Mouse (Mus musculus) brown adipose tissue, adult 24 weeks (tissue): Measurements from ENCODE around the gene Klhdc3. TPM values are rescaled to one million over a fixed set of nuclear protein-coding genes. Genes with fewer than 3 reads are reported as not detected.

Experiments
- H3K27ac ChIP-seq: fragments of 200-500 bp; replicated peaks from 2 replicates; pipeline ENCODE4 v1.5.1; 2012; ENCODE audit warnings: low read depth, mild to moderate bottlenecking, low read length
- H3K4me1 ChIP-seq: fragments of 200-500 bp; 2 replicates; pipeline ENCODE4 v1.6.1; 2012; ENCODE audit warnings: low read length, mixed read lengths; ENCODE audit not compliant: control insufficient read depth, insufficient read depth, insufficient read length
- H3K4me3 ChIP-seq: fragments of 200-500 bp; 2 replicates; pipeline ENCODE4 v1.5.1; 2012; ENCODE audit warnings: low read depth, mild to moderate bottlenecking, low read length, moderate library complexity; ENCODE audit not compliant: insufficient read depth
- polyA plus RNA-seq: library from polyadenylated mRNA; stranded (reverse); fragments of >200 nt; gene quantifications from 2 replicates; pipeline ENCODE4 v1.2.4, GENCODE M21; 2012; ENCODE audit not compliant: missing spikeins, insufficient read depth, insufficient read length

Klhdc3 gene
- polyA plus RNA-seq, 1 experiment = 24.8 TPM

- Histone ChIP-seq H3K27ac (peak within 1 kb of the TSS; percentile 89), H3K4me3 (peak within 1 kb of the TSS; percentile 94), H3K4me1 (no peaks in the 10 kb centered on the region; the same call in 1 of the 2 replicates)
These were observed 30.4 kb upstream of the Klhdc3 start, which contains the start of gene Pex6 for GRCm38 (mm10) chr17:46710959-46711597. Pex6 (plus strand) TSS chr17:46711463.

DNA sequence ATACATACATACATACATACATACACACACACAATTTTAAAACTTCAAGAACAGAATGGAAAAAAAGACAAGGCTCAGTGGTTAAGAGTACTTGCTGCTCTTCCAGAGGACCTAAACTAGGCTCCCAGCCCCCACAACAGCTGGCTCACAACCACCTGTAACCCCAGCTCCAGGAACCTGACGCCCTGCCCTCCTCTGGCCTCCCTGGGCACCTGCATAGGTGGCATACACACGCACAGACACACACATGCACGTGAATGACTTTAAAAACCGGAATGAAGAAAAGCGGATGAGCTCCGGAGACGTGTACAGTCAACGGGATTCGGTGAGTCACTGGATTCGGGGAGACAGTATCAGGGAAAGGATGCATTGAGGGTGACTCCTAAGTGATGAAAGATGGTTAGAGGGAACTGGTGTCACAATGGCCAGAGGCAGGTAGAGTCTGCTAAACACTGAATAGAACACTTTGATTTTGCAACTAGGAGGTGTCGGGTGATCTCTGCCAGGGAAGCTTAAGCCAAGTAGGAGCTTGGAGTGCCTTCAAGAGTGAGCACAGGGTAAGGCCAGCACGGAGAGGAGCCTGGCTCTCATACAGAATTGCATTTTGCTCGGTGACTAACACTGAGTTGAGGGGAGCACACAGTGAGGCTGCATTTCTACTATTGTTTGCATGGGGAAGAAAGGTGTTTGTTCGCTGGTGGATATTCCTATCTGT is 25.8 kb upstream of the Klhdc3 start:
- H3K27ac ChIP-seq = no peak overlapping the region
- H3K4me3 ChIP-seq = no peak overlapping the region
- peaks cover 18% of the 10 kb centered on the region for H3K4me1 ChIP-seq

- Histone ChIP-seq H3K27ac (peak within 1 kb of the TSS; percentile 33; the same call in 1 of the 2 replicates), H3K4me1 (peaks cover 20% of the 10 kb centered on the region), H3K4me3 (peak within 1 kb of the TSS; percentile 93)
These were observed 24.4 kb upstream of the Klhdc3 start, which contains the start of gene Ppp2r5d for GRCm38 (mm10) chr17:46704887-46705835. Ppp2r5d (minus strand) TSS chr17:46705111.

- H3K4me3 ChIP-seq = peak overlapping the region; percentile 93
- no peak overlapping the region for H3K27ac ChIP-seq
- peaks cover 20% of the 10 kb centered on the region for H3K4me1 ChIP-seq
These were observed 23.5 kb upstream of the Klhdc3 start for GRCm38 (mm10) chr17:46703971-46704886.

DNA sequence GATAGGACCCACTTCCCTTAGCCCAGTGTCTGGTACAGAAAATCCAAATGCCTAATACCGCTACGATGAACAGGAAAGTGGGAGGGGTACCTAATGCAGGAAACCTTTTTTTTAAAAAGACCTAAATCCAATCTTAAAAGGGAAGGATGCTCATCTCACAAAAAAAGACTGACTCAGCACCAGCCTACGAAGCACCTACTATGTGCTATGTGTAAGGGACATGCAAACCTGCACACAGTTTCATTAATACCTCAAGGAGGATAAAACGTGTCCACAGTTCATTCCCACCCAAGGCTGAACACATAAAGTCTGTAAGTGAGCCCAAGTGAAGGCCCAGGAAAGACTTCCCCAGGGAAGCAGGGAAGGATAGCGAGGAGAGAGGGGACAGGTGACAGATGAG is 21.8 kb upstream of the Klhdc3 start:
- no peak overlapping the region for H3K4me3 ChIP-seq

GRCm38 (mm10) chr17:46702100-46702499 is 21.4 kb upstream of the Klhdc3 start:
- no peak overlapping the region for H3K4me3 ChIP-seq
- H3K27ac ChIP-seq = no peak overlapping the region

More for the DNA sequence above, 21.8 kb upstream of the Klhdc3 start:
- Histone ChIP-seq H3K4me1 (peaks cover 20% of the 10 kb centered on the region), H3K27ac (no peak overlapping the region)

GRCm38 (mm10) chr17:46701489-46701888 is 20.8 kb upstream of the Klhdc3 start:
- H3K4me1 ChIP-seq = peaks cover 20% of the 10 kb centered on the region
- H3K4me3 ChIP-seq = no peak overlapping the region
- no peak overlapping the region for H3K27ac ChIP-seq

More at GRCm38 (mm10) chr17:46702100-46702499, 21.4 kb upstream of the Klhdc3 start:
- H3K4me1 ChIP-seq = peaks cover 20% of the 10 kb centered on the region

- Histone ChIP-seq H3K4me1 (peaks cover 16% of the 10 kb centered on the region), H3K4me3 (no peak overlapping the region), H3K27ac (no peak overlapping the region)
These were observed 19.2 kb upstream of the Klhdc3 start for GRCm38 (mm10) chr17:46699912-46700311.

DNA sequence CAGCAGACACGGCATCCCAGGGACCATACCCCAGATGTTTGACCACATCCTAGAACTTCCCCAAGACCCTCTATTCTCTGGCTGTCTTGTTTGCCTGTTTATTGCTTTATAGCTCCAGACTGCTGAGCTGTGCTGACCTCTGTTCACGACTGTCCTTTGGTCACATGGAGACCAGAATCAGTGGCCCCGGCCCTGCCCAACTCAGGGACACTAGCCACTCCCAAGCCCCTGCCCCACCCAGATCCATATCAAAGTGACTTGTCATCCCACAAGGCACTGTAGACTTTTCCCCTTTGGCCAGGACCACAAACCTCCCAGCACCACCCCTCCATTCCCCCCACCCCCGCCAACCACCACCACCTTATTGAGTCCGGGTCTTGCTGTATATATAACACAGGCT is 18.5 kb upstream of the Klhdc3 start:
- H3K27ac ChIP-seq = no peak overlapping the region
- no peak overlapping the region for H3K4me3 ChIP-seq
- peaks cover 16% of the 10 kb centered on the region for H3K4me1 ChIP-seq

DNA sequence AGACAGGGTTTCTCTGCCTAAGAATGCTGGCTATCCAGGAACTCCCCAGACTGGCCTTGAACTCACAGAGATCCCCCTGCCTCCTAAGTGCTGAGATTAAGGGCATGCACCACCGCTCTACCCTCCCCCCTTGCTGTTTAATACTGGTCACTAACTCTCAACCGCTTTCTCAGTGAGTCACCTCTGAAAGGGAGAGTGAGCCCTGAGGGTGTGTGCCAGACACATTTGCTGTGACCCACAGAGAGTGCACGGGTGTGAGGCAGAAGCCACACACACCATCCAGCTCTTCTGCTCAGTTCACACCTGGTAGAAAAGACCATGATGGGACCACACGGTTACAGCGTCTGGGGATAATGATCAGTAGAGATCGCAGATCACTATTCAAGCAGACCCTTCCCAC is 17.8 kb upstream of the Klhdc3 start:
- H3K4me1 ChIP-seq = peaks cover 10% of the 10 kb centered on the region
- H3K27ac ChIP-seq = no peak overlapping the region
- no peak overlapping the region for H3K4me3 ChIP-seq

DNA sequence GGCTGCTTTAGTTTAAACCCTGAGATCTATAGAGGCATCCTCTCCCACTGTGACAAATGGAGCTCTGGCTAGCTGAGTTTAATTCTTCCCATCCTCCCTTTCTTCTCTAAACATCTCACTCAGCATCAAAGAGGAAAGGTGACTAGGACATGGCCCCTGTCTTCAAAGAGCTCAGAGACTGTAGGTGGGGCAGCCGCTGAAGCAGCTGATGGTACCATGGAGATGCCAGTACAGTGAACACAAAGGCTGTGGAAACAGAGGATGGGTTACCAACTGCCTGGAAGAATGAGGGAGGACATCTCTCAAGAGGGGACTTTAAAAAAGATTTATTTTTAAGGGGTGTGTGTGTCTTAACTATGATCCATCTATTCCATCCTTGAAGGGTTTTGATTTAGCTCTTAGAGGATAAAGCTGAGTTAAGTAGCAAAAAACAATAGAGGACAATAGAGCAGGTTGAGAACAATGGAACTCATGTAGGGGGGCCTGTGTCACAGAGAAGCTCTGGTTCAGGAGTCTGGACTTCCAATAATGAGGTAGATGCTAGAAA is 13.9 kb upstream of the Klhdc3 start:
- H3K4me3 ChIP-seq = no peak overlapping the region
- H3K4me1 ChIP-seq = no peaks in the 10 kb centered on the region
- no peak overlapping the region for H3K27ac ChIP-seq

DNA sequence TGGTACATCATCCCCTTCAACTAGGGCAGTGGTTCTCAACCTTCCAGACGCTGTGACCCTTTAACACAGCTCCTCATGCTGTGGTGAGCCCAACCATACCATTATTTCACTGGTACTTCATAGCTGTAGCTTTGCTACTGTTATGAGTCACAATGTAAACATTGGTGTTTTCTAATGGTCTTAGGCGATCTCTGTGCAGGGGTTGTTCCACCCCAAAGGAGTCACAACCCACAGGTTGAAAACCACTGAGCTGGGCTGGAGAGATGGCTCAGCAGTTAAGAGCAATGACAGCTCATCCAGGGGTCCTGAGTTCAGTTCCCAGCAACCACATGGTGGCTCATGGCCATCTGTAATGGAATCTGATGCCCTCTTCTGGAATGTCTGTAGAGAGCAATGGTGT is 10.7 kb upstream of the Klhdc3 start:
- no peak overlapping the region for H3K4me3 ChIP-seq
- H3K27ac ChIP-seq = no peak overlapping the region
- H3K4me1 ChIP-seq = no peaks in the 10 kb centered on the region

DNA sequence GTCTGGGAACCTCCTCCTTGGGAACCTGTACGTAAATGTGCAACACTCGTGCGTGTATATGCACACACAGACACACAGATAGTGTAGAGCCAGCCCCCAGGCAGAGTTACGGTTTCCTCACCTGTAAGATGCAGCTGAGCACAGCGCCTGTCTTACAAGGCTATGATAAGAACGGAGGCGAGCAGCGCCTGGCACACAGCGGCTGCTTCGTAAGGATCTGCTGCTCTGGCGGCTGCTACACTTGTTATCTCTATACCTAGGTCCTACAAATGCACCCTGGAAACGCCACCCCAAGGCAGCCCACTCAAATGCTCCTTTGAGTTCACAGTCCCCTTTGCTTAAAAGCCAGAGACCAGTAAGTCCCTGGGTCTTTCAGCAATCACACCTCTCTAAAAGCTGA is 10.0 kb upstream of the Klhdc3 start:
- Histone ChIP-seq H3K4me3 (no peak overlapping the region), H3K4me1 (no peaks in the 10 kb centered on the region), H3K27ac (no peak overlapping the region)

DNA sequence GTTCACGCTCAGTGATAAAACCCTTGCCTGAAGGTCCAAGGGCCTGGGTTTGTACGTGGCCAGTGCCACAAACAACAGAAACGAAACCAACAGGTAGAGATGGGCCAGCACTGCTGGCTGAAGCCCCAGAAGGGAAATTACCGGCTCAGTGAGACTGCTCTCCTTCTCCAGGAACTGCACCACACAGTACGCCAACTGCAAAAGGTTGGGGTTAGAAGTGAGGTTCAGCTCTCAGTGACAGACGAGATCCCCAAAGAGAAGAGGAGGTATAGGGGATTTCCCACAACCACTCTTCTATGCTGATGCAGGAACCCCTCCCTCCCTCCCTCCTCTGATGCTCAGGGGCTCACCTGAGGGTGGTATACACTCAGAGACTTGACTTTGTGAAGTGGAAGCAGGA is 5.2 kb upstream of the Klhdc3 start:
- H3K4me3 ChIP-seq = no peak overlapping the region
- H3K4me1 ChIP-seq = peaks cover 4% of the 10 kb centered on the region; the same call in 1 of the 2 replicates
- H3K27ac ChIP-seq = no peak overlapping the region
